Mouse (Mus musculus) ES-E14 (cell line): ENCODE measurements around the gene Dnah3. TPM values are rescaled to one million over a fixed set of nuclear protein-coding genes. Genes with fewer than 3 reads are reported as not detected.
A peak's percentile ranks its signal among the peaks of the same experiment; 100 is the strongest.

Experiments used
- DNase-seq: peaks from one replicate; pipeline ENCODE4 v3.0.0-alpha.2; 2013; ENCODE audit warnings: low read depth, low spot score
- H3K27ac ChIP-seq: 2 replicates; pipeline ENCODE4 v1.5.1; 2012; ENCODE audit warnings: low read depth, mild to moderate bottlenecking, low read length, moderate library complexity, mixed read lengths; ENCODE audit not compliant: poor library complexity, insufficient read depth, severe bottlenecking
- H3K36me3 ChIP-seq: 2 replicates; pipeline ENCODE4 v1.6.1; 2012; ENCODE audit warnings: mild to moderate bottlenecking, low read length, moderate library complexity, mixed read lengths; ENCODE audit not compliant: control insufficient read depth, poor library complexity, insufficient read depth, severe bottlenecking
- H3K4me1 ChIP-seq, 2 experiments: fragments of 150-350 bp in 1 of 2; sonication (generic) in 1 of 2; 2 replicates each; pipeline ENCODE4 v1.6.1; 2012; ENCODE audit warnings: low read length in 2 of 2, mild to moderate bottlenecking in 1 of 2, mixed read lengths in 1 of 2; ENCODE audit not compliant: control insufficient read depth in 2 of 2, insufficient read depth in 2 of 2, poor library complexity in 1 of 2
- H3K4me3 ChIP-seq, 2 experiments: fragments of 150-350 bp in 1 of 2; sonication (generic) in 1 of 2; 2 replicates each; pipeline ENCODE4 v1.5.1; 2012; ENCODE audit warnings: low read length in 2 of 2, low read depth in 1 of 2, mild to moderate bottlenecking in 1 of 2, mixed read lengths in 1 of 2; ENCODE audit not compliant: insufficient read depth in 1 of 2, poor library complexity in 1 of 2, severe bottlenecking in 1 of 2
- H3K9ac ChIP-seq: 2 replicates; pipeline ENCODE4 v1.6.1; 2012; ENCODE audit warnings: low read depth, mild to moderate bottlenecking, low read length, mixed read lengths; ENCODE audit not compliant: poor library complexity, insufficient read depth, severe bottlenecking
- H3K9me3 ChIP-seq: fragments of 150-350 bp; sonication (generic); 2 replicates; pipeline ENCODE4 v1.6.1; 2012; ENCODE audit warnings: low read depth, mild to moderate bottlenecking, low read length; ENCODE audit not compliant: control insufficient read depth, insufficient read depth
- CHD2 ChIP-seq: IDR thresholded peaks from 2 replicates; pipeline ENCODE4 v1.6.1; 2014; ENCODE audit warnings: mild to moderate bottlenecking, low read depth, low read length, inconsistent platforms
- HCFC1 ChIP-seq: IDR thresholded peaks from 2 replicates; pipeline ENCODE4 v1.6.1; 2012; ENCODE audit warnings: low read length, inconsistent platforms, borderline replicate concordance; ENCODE audit not compliant: insufficient read depth
- MAFK ChIP-seq: IDR thresholded peaks from 2 replicates; pipeline ENCODE4 v1.6.1; 2014; ENCODE audit warnings: mild to moderate bottlenecking, low read depth, low read length, inconsistent platforms; ENCODE audit not compliant: insufficient read depth
- ZC3H11A ChIP-seq: IDR thresholded peaks from 2 replicates; pipeline ENCODE4 v1.6.1; 2012; ENCODE audit warnings: low read depth, mild to moderate bottlenecking, inconsistent platforms, low read length, borderline replicate concordance
- ZNF384 ChIP-seq: IDR thresholded peaks from 2 replicates; pipeline ENCODE4 v1.6.1; 2012; ENCODE audit warnings: low read depth, low read length, inconsistent platforms
- in situ Hi-C, 2 experiments: fragments of 600-800 bp; cut with MboI; formaldehyde crosslinking; loops; one replicate each; pipeline ENCODE4 v1.15.1; 2025; ENCODE audit warnings: low sequenced_read_pairs in 2 of 2, inconsistent platforms in 1 of 2; ENCODE audit not compliant: unreplicated experiment in 2 of 2
- total RNA-seq: library from RNA; depleted of rRNA; stranded (reverse); fragments of 300-350 nt; gene quantifications from 2 replicates; pipeline ENCODE4 v1.2.3, GENCODE M21; 2012

The Dnah3 gene
- total RNA-seq, 1 experiment, result not detected

- Histone ChIP-seq H3K27ac (no peak overlapping the region), H3K9me3 (no peaks in the 10 kb centered on the region), H3K4me1 (no peaks in the 10 kb centered on the region), H3K9ac (no peak overlapping the region), H3K4me3 (no peak overlapping the region), H3K36me3 (no peaks in the 10 kb centered on the region)
- no peak for TF ChIP-seq ZNF384
- no peak for TF ChIP-seq HCFC1
- no peak for TF ChIP-seq CHD2
- TF ChIP-seq ZC3H11A, result no peak
- TF ChIP-seq MAFK, result no peak
- in situ Hi-C loops, result no loop called here
- DNase-seq, result no peak
Measured at GRCm38 (mm10) chr7:120109676-120110075, 14.6 kb upstream of the Dnah3 start.

DNA sequence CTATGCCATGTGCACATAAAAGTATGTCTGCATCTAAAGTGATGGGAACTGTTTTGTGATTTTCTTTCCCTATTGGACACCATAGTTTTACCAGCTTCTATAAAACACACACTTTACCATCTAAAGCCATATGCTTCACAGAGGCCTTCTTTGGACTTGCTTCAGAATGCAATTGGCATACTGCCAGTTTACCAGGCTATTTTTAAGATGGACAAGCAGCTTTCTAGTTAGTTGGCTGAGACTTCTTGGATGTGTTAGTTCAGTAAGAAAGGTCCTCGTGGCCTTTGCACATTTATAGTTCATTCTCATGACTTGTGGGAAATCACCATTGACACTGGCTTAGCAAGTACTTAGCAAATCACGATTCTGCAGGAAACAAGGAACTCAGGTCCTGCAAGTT, 11.3 kb upstream of the Dnah3 start:
- Histone ChIP-seq H3K4me3 (no peak overlapping the region), H3K4me1 (peaks cover 0 to 7% of the 10 kb centered on the region in 2 experiments; a peak in 1 of 4 replicates), H3K9me3 (no peaks in the 10 kb centered on the region), H3K36me3 (no peaks in the 10 kb centered on the region), H3K9ac (no peak overlapping the region), H3K27ac (no peak overlapping the region)
- in situ Hi-C loops, result no loop called here
- TF ChIP-seq ZC3H11A (no peak), HCFC1 (no peak), CHD2 (no peak), MAFK (no peak), ZNF384 (no peak)
- DNase-seq, result no peak

GRCm38 (mm10) chr7:120104975-120105374, 9.9 kb upstream of the Dnah3 start:
- in situ Hi-C loops, result no loop called here
- DNase-seq, result no peak
- Histone ChIP-seq H3K27ac (no peak overlapping the region), H3K4me3 (no peak overlapping the region), H3K9me3 (no peaks in the 10 kb centered on the region), H3K36me3 (no peaks in the 10 kb centered on the region), H3K4me1 (peaks cover 0 to 7% of the 10 kb centered on the region in 2 experiments; a peak in 1 of 4 replicates), H3K9ac (no peak overlapping the region)
- TF ChIP-seq HCFC1, result no peak

- 0 out of 2 replicates have a peak overlapping the region, but pooled peaks have one; percentile 37 for H3K9ac ChIP-seq
- no peak overlapping the region for H3K27ac ChIP-seq
- no peaks in the 10 kb centered on the region for H3K36me3 ChIP-seq
- H3K4me1 ChIP-seq, result peaks cover 0 to 7% of the 10 kb centered on the region in 2 experiments; a peak in 1 of 4 replicates
- in situ Hi-C loops, result no loop called here
- peak overlapping the region; percentile 57 to 91 for H3K4me3 ChIP-seq
- no peak for DNase-seq
- no peaks in the 10 kb centered on the region for H3K9me3 ChIP-seq
- TF ChIP-seq ZC3H11A, result no peak
- no peak for TF ChIP-seq CHD2
- no peak for TF ChIP-seq HCFC1
- TF ChIP-seq MAFK, result no peak
- TF ChIP-seq ZNF384, result no peak
Measured at GRCm38 (mm10) chr7:120103019-120103567, 8.0 kb upstream of the Dnah3 start.

GRCm38 (mm10) chr7:120102164-120102972, 7.3 kb upstream of the Dnah3 start, which contains the start of gene Tmem159:
Tmem159 (plus strand) TSS chr7:120102353.
- TF ChIP-seq ZNF384, result no peak
- no peak for TF ChIP-seq HCFC1
- TF ChIP-seq MAFK, result no peak
- TF ChIP-seq CHD2, result no peak
- no peak for TF ChIP-seq ZC3H11A
- Histone ChIP-seq H3K9ac (peak within 1 kb of the TSS; percentile 37), H3K27ac (no peak within 1 kb of the TSS), H3K4me3 (peak within 1 kb of the TSS; percentile 57 to 91), H3K4me1 (peaks cover 0 to 7% of the 10 kb centered on the region in 2 experiments; a peak in 1 of 4 replicates), H3K36me3 (no peaks in the 10 kb centered on the region), H3K9me3 (no peaks in the 10 kb centered on the region)
- DNase-seq, result peak; percentile 69
- in situ Hi-C loops, result no loop called here
